Mouse (Mus musculus) layer of hippocampus, postnatal 14 days (tissue): ENCODE results near the gene Gc. TPM values are rescaled to one million over a fixed set of nuclear protein-coding genes. Genes with fewer than 3 reads are reported as not detected.

Experiments used
- total RNA-seq, 2 experiments: library from RNA; stranded (reverse); gene quantifications; 2 replicates each; pipeline ENCODE4 v1.2.3; 2021

The Gc gene
- total RNA-seq, 2 experiments from 2014 or later: not detected

Other genes with a start within 250 kb of the Gc start
- not detected for gene Npffr2, start 69.5 kb upstream of the Gc start, total RNA-seq